Mouse (Mus musculus) frontal cortex, postnatal 10 days (tissue): ENCODE results near the gene Elmo2.

ENCODE experiments used
- DNase-seq, 2 experiments: peaks; one replicate each; pipeline ENCODE4 v3.0.0; 2022; ENCODE audit warnings: low spot score in 2 of 2, mixed read lengths in 1 of 2

Gene Elmo2

DNA sequence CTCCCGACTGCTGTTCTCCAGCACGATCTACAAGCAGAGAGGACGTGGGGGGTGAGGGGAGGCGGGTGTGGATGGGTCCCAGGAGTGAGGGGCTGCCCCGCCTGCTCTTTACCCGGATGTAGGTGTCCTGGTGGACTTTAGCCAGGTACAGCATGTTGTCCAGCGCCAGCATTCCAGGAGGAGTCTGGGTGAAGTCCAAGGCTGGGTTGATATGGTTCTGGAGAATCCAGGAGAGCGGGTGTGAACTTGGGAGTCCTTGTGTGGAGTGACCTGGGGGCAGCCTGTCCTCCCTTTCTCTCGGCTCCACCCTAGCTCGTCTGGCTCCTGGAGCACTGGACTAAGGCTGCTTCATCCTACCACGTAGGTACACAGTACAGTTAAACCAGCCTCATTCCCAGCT, 28.9 kb downstream of the Elmo2 start:
- no peak for DNase-seq

DNA sequence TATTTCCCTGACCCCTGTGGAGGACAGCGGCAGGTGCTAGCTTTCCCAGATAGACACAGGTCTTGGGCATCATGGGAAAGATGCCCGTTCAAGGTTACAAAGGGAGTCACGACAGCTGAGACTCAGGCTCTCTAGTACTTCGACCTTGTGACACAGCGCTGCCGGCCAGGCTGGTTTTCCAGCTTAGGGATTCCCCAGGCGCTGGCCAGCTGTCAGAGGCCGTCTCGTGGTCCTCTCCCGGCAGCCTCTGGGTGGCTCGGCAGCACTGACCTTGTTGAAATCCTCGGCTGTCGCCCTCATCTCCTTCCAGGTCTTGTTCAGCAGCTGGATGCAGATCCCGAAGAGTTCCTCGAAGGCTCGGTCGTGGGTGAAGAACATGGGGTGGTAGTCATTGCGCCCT, 29.7 kb downstream of the Elmo2 start:
- no peak for DNase-seq

DNA sequence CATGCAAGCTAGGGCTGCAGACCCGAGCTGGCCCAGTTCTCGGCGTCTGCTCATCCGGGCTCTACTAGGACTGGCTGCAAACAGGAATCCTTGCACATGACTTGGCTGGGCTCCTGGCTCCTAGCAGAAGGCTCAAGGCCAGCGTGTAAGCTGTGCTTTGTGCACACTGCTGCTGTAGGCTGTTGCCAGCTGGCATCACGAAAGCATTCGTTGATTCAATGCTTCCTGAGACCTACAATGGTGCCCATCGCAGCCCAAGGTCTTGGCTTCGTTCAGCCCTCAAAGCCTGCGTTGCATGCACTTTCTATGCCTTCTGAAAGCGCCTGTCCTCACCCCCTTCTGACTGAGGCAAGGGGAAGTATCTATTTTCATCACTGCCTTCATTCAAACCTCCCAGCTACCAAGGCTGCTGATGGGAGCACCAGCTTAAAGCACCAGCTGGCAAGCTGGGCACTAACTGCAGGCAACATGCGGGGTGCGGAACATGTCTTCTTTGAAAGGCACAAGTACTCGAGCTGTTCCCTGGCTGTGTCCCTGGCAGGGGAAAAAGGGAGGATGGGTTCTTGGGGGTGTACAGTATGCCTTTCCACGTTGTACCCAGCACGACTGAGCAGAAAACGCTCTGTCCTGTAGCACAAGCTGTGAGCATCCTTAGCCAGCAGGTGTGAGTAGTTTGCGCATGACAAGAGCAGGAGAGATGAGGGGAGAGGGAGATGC, 37.8 kb downstream of the Elmo2 start:
- DNase-seq = peak; percentile 85 to 91

DNA sequence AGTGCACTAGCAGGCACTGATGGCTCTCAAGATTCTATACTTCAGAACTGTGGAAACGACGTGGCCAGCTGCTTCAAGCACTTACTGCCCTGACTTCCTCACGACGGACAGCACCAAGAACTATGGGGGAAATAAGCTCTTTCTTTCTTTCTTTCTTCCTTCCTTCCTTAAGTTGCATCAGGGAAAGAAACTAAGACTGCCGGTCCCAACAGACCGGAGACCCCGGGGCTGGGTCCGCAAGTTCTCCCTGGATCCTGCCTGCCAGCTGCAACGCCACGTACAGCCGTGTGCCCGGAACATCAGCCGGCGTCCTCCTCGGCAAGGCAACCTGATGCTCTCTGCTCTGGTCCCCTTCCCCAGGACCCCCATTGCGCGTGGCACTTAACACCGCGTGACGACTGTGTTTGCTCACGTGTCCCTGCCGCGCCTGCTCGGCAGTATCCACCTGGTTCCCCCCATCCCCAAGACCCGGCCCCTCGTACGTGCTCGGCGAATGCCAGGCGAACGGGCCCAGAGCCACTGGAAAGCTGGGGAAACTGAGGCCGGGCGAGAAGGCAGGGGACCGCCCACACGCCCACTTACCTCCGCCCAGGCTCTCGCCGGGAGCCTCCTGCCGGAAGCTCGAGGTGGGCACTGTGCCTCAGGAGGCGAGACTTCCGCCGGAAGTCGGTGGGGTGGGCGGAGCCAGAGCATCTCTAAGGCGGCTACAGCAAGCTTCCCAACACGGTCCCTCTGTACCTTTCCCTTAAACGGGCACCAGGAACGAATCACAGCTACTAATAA, 38.9 kb downstream of the Elmo2 start, which contains the start of gene Slc35c2:
TSS of gene Slc35c2 (minus strand) at position 668 of the 783 bp plus-strand sequence.
- DNase-seq = peak; percentile 89 to 91

DNA sequence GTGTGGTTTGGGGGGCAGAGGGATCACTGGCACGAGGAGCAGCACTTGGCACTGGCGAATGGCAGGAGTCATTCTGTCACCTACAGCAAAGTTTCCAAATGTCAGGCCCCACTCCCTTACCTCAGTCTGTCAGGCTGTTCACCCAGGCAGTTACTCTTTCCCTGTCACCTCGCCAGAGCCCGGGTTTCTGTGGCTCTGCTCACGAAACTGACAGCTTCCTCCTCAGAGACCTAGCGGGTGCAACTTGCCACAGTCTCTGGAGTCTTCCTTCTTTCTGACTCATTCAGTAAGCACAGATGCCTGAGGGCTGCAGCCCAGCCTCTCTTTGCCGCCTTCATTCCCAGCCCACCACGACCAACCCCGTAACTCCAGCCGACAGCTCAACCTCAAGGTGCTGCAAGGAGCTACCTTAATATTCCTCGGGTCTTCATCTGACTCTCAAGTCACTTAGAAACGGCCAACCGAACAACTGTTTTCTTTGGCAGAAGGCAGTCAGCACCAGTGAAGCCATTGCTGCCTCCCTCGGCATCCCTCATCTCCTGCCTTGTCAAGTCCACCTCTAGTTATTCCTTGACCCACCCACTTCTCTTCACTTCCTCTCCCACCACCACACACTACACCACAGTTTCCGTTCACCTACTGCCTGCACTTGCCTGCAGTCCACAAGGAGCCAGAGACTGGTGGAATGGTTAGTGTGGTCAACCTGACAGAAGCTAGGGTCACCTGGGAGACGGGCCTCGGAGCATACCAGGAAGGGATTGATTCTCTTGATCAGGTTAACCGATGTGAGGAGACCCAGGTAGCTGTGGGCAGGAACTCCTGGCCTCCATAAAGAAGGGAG, 39.7 kb downstream of the Elmo2 start:
- peak in 1 of 2 experiments; percentile 38 for DNase-seq

DNA sequence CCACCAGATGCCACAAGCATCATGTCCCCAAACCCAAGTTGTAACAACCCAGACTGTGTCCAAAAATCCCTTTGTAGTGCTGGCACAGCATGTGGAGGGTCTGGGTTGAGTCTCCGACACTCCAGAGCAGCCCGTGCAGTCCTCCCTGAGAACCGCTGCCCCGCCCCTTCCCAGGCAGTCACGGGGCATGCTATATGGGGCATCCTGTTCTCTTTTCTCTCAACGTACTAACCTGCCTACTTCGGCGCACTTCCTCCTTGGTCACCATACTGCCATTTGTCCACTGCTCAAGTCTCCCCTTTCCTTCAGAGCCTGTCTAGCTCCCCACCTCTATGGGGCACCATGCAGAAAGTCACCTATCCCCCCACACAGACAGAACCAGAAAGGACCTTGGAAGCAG, 40.7 kb downstream of the Elmo2 start:
- DNase-seq = no peak

DNA sequence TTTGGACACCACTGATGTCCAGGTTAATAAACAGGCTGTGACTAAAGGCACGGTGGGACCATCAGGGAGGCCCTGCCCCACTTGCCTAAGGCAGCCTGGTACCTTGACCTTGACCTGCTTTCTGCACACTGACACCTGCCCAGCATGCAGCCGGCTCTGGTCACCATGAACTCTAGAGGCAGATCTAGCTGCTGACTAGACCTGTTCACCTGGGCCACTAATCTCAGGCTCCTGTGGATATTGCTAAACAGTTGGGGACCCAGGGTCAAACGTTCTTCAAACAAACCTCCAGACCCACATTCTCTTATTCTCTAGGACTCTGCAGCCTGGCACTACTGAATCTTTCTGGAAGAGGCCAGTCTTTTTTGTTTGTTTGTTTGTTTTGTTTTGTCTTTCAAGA, 41.2 kb downstream of the Elmo2 start:
- no peak for DNase-seq

DNA sequence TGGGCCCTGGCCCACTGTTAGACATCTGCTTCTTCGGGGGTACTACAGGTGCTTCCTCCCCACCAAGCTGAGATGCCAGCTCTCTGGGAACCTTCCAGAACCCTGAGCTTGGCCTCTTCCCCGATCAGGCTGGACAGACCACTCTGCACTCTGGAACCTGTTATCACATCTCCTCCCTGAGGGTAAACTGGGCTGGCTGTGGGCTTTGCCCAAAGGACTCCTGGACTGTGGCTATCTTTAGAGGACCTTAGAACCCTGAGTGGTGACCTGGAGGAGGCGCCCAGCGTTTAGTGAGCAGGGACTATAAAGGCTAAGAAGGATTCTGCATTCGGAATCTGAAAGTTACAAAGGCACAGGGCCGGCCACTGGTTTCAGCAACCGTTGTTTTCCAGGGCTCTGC, 41.9 kb downstream of the Elmo2 start:
- no peak for DNase-seq

DNA sequence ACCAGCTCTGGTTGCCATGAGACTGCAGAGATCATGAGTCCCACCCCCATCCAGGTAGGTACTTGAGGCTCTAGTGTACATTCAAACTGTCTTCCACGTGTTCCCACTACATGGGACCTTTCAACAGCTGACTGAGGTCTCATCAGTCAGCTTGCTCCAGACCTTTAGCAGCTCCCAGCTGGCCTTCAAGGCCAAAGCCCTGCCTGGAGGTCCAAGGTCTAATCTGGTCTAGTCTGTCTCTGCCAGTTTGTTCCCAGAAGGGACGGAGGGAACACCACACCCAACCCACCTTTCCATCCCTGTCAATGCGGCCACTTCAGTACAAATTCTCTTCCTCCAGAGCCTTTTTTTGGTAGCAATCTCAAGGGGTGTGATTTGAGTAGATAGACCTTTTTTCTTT, 42.6 kb downstream of the Elmo2 start:
- no peak for DNase-seq

DNA sequence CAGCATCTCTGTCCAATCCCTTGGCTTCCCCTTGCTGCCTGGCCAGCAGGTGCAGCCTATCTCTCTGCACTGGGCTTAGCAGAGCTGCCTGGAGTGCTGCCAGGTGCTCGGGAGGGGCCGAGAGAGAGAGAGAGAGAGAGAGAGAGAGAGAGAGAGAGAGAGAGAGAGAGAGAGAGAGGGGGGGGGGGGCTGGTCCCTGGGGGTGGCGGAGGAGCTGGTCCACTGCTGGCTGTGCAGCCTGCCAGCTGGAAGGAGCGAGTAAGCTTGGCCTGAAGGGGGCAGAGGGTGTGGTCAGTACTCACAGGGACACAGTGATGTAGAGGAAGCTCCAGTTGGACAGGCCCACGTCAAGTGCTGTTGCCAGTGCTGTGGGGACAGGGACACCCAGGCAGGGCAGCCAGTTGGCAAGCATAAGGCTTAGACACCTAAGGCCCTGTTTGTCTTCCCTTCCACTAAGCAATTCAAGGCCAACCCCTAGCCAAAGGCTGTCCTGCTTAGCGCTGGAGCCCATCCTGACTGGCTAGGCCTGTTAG, 44.4 kb downstream of the Elmo2 start:
- DNase-seq = no peak

DNA sequence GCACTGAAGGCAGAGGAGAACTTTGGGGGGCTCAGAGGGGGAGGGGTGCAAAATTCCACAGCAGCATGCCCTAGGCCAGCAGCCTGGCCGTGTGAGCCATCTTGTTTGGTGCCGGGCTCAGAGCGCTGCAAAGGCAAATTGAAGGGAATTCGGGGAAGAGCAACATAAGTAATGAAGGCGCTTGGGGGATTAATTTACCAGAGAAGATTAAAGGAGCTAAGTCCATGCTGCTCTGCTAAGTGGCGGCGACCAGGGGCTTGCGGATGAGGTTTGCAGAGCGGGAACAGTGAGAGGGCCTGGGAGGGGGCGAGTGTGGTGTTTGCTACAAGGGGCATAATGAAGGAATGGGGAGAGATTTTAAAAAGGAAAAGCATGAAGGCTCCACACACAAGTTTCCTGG, 46.9 kb downstream of the Elmo2 start:
- DNase-seq = no peak

DNA sequence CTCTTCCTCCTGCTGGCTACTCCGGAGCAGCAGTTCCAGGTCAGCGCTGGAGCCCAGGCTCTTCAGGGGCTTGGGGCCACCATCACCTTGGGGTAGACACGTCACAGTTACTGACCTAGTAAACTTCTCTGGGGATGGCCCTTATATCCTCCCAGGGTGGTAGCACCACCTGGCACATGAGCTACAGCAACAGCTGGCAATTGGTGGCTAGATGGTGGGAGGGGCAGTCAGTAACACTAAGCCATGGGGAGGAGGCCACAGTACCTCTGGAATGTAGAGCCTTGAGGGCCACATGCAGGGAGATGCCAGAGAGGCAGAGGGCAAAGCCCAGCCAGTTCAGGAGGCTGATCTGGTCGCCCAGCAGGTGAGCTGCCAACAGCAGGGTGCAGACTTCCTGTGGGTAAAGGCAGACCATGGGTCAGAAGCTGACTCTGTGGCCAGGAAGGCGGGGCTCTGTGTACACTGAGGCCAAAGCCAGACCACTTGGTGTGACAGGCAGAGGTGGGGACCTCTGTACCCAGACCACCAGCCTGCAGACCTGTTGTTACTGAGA, 49.0 kb downstream of the Elmo2 start:
- DNase-seq = no peak

DNA sequence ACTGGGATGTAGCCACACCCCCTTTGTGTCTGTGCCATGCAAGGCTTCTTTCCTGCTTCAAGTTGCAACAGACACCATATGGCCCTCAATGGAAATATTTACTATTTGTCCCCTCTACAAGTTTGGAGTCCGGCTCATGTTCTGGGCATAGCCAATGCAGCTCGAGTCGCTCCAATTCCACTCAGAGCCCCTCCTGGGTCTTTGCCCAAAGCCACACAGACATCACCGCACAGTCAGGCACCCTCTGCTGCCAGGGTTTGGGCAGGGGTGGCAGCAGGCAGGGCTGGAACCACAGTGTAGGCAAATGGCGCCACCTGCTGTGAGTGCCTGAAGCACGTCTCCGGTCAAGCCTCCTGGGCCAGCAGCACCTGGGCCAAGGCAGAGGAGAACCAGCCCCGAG, 50.5 kb downstream of the Elmo2 start:
- DNase-seq = peak in 1 of 2 experiments; percentile 81

DNA sequence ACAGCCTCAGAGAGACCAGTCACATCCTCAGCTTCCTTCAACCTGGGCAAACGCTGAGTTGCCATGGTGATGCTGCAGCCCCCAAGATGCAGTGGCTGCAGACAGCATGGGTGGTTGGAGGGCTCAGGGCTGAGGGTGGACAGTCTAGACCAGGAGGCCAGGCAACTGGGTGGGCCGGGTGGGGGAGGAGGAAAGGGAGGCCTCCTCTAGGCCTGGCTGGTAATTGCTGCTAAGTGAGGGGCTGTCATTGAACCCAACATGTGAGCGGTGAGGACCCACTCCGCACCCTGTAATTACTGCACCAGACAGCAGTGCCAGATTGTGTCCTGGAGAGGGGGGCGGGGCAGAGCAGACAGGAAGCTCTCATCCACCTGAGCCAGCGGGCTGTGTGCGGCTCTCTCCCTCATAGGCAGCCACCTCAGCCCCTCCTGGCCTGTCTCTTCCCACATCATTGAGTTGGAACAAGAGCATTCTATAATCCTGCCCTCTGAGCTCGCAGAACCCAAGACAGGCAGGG, 51.1 kb downstream of the Elmo2 start:
- no peak for DNase-seq

DNA sequence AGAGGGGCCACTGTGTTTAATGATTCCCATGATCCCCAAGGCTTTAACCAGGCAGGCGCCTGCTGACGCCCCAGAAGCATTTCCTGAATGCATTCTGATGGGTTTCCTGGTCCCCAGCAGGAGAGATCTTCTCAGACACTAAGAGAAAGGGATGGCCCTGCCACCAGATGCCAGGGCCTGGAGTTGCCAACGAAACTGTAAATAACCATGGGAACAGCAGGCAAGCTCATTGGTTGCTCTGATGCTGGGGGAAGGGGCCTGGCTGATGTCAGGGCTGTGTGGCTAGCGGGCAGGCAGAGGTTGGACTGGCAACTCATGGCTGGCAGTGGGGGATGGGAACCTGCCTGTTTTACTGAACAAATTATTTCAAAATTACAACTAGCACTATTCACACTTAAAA, 52.7 kb downstream of the Elmo2 start:
- no peak for DNase-seq

DNA sequence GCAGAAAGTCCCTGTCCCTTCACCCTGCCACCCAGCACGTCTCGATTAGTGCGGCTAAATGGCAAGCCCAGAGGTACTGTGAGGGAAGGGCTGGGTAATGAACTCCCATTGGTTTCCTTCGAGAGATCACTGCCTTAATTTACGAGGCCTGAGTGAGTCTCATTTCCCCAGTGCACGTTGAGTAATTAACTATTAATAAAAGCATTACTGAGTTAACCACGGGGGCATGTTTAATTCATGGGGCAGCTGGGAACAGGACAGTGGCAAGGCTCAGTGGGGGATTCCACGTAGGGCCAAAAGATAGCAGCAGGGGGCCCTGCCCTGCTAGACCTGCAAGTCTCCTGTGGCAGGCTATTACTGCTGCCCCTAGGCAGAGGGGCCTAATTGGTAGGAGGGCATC, 55.0 kb downstream of the Elmo2 start:
- DNase-seq = no peak

DNA sequence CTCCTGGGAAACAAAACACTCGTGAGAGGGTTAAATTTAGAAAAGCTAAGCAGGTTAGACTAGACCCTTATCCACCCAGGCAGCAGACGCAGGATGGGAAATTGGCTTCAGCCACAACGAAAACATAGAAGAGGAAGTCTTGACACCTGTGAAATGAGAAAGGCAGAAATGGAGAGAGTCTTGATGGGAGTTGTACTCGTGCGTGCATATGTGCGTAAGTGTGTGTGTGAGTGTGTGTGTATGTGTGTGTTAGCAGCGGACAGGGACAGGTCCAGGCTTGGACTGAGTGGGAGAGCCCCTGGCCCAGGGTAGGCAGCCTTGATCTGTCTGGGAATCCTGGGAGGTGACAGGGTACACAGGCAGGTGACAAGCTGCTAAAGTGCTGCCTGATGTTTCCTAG, 55.4 kb downstream of the Elmo2 start:
- DNase-seq = no peak

DNA sequence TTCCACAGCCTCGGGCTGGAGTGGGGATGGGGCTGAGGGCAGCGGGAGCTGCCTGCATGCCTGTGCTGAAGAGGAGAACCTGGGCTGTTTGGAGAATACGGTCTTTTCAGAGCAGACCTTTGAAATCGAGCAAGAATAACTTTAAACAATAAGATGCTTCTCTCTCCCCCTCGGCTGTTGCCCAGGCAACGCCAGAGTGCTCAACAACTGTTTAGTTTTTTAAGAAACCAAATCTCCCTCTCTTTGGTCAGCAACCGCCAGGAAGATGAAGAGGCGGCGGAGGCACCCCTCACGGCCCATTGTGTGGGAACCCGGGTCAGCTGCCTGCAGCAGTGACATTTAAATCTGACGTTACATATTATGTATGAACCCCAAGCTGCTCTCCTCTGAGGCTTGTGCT, 59.5 kb downstream of the Elmo2 start:
- no peak for DNase-seq

DNA sequence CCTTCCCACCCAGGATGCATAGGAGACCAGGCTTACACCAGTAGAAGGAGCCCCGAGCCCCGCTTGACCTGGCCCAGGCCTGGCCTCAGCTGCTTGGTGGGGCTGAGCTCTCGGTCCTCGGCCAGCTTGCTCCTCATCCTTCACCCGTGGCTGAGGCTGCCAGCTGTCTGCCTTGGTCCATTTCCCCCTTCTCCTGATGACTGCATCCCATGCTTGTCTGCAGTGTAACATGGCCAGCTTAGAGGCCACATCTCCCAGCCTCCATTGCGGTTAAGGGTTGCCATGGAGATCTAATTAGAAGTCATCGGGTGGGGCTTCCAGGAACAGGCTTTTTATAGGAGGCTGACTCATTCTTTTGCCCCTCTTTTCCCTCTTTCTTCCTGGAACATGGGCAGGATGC, 62.4 kb downstream of the Elmo2 start:
- no peak for DNase-seq

DNA sequence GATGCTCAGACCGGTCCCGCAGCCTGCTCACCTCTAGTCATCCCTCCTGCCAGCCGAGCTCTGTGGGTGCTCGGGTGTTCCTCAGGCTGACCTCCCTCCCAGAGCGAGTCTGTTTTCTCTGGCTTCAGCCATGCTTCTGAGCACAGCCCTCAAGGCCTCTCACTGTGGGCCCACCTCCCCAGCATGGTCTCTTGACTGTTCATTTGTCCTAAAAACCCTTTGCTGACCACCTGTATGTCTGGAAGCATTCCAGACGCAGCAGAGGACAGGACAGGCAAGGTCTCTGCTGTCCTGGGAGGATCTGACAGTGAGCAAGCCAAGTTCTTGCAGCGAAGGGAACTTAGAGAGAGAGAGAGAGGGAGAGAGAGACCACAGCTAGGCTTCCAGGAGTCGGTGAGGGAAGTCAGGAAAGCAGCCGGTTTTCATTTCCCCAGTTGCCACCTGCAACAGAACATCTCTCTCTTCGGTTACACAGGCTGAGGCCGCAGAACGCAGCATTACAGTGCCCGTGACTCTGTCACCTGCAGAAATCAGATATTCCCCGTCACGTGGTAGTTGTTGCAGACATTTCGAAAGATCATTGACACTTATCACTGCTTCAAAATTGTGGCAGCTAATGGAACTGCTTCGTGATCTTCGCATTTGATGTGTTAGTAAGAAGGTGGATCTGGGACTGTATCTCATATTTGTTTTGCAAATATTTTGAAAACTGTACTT, 63.8 kb downstream of the Elmo2 start:
- DNase-seq = no peak

DNA sequence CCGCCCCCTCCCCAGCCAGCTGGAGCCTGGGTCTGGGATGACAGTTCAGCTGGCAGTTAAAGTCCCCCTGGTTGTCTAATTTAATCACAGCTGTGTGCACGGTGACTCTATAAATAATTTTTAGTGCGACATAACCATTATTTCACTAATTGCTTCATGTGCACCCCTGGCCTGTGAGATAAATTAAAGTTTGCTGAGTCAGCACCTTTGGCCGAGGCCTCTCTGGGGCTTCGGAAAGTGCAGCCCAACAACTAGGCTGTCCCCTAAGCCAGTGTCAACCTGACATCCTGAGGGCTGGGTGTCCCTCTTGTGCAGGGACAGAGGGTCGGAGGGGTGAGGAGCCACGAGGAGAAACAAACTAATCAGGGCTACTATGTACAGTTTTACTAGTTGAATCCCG, 66.4 kb downstream of the Elmo2 start:
- no peak for DNase-seq
